Mouse (Mus musculus): ENCODE results near the gene Myh11.
A peak's percentile ranks its signal among the peaks of the same experiment; 100 is the strongest.

DNA sequence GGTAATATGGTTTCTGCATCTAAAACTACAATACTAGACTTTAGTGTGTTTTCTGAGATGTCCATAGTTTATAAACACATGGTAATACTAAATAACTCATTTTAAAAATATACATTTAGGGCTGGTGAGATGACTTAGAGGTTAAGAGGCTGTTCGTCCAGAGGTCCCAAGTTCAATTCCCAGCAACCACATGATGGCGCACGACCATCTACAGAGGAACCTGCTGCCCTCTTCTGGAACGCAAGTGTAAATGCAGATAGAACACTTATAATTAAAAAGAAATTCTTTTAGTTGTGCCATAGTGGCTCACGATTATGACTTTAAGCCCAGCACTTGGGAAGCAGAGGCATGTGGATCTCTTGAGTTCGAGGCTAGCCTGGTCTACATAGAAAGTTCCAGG is 20.2 kb upstream of the Myh11 start:
- TF ChIP-seq CTCF (IDR thresholded peaks at IDR 0.05; ENCODE audit: low read depth) (peak; percentile 89), EP300 (optimal IDR thresholded peaks at IDR 0.05) (no peak)
